Mouse (Mus musculus) bone marrow, adult 2 months (tissue): ENCODE measurements around the gene Ank2.

Experiments
- CTCF ChIP-seq: fragments of 200-500 bp; IDR thresholded peaks from 2 replicates; pipeline ENCODE4 v1.5.1; 2011; ENCODE audit warnings: low read length, control low read depth; ENCODE audit not compliant: control insufficient read depth, insufficient read depth
- POLR2A ChIP-seq: fragments of 200-500 bp; IDR thresholded peaks from 2 replicates; pipeline ENCODE4 v1.6.1; 2011; ENCODE audit warnings: low read depth, mild to moderate bottlenecking, control low read depth, low read length, borderline replicate concordance; ENCODE audit not compliant: control insufficient read depth

GRCm38 (mm10) chr3:127367450-127367849 lies 131.7 kb downstream of the Ank2 start:
- TF ChIP-seq CTCF (no peak), POLR2A (no peak)
